Mouse (Mus musculus) hematopoietic stem cell, adult 5-6 weeks (primary cell): ENCODE data around the gene Clmn. TPM values are rescaled to one million over a fixed set of nuclear protein-coding genes. Genes with fewer than 3 reads are reported as not detected.

ENCODE experiments used
- ATAC-seq, 2 experiments: fragments of 125-278 bp in 1 of 2; replicated peaks in 1 of 2; 2 replicates each; pipeline ENCODE4 v1.8.0; 2016 to 2017; ENCODE audit warnings: inconsistent platforms in 2 of 2, mild to moderate bottlenecking in 2 of 2, moderate number of reproducible peaks in 2 of 2, low read depth in 1 of 2, moderate TSS enrichment in 1 of 2; ENCODE audit not compliant: low FRiP score in 2 of 2, poor library complexity in 2 of 2, severe bottlenecking in 2 of 2, insufficient read depth in 1 of 2, low TSS enrichment in 1 of 2
- total RNA-seq: library from RNA; stranded (forward); fragments of 172-1452, 232-1000 nt; gene quantifications from 2 replicates; pipeline ENCODE4 v1.2.3, GENCODE M21; 2017

Clmn gene
- total RNA-seq, 1 experiment from 2014 or later, result 0.55 TPM

DNA sequence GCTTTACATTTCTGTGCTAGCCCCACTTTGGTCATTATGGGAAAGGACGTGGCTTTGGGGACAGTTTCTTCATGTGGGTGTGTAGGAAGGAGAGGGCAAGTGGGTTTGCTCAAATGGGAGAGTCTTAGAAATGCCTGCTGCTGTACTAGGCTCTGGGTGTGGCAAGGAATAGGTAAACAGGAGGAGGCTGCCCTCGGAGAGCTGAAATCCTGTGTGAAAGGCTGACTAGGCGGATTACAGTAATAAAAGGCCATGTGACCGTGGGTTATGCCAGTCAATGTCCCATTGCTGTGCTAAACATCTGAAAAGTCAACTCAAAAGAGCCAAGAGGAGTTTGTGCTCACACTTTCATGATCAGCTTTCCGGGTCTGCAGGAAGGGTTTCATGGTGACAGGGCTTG is 17.7 kb upstream of the Clmn start:
- no peak for ATAC-seq

DNA sequence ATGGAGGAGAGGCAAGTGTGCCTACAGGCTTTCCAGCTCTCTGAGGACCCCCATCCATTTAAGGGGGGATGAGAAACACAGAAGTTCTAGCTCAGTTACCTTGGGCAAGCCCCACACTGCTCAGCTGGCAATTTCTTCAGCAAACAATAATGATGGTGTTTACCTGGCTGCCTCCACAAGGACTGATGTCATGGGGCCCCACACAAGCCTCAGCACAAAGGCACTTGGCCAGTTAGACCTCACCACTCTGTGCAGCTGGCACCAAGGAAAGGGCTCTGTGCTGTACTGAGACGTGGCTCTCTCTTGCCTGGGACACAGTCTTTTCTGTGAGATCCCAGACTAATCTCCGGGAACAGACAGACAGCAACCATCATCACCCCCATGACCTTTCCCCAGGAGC is 17.2 kb upstream of the Clmn start:
- no peak for ATAC-seq

- no peak for ATAC-seq
Measured at GRCm38 (mm10) chr12:104881518-104882060, 16.7 kb upstream of the Clmn start.

DNA sequence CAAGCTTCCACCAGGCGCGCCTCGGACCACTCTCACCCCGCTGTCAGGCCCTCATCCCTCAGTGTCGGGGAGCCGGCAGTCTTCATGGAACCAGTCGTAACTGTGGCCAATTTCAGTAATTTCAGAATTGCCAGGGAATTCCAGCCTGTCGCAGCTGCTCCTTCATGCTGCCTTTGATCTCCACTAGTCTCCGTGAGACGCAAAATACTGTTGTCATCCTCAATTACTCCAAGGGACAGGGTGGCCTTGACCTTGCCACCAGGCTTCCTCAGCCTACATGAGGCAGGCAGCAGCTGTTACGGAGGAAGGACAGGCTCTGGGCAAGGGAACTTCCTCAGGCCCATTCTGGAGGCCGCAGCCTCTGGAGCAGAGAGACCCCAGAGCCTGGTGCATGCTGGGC is 15.5 kb upstream of the Clmn start:
- no peak for ATAC-seq

DNA sequence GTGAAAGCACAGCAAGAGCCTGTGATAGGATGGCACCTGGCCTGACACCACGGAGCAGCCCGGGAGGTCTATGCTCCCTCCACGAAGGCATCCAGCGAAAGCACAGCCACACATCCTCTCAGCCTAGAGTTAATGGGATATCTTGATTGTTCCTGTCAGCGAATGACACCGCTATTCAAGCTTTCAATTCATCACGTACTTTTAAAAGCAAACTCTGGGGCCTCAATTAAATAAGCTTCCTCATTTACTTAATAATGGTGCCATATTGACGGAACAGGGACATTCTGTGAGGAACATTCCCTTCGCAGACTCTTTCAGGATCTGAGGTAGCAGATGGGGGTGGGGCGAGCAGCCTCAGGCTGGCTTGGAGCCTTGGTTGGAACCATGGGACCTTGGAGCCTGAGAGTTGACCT is 14.7 kb upstream of the Clmn start:
- ATAC-seq, result no peak

DNA sequence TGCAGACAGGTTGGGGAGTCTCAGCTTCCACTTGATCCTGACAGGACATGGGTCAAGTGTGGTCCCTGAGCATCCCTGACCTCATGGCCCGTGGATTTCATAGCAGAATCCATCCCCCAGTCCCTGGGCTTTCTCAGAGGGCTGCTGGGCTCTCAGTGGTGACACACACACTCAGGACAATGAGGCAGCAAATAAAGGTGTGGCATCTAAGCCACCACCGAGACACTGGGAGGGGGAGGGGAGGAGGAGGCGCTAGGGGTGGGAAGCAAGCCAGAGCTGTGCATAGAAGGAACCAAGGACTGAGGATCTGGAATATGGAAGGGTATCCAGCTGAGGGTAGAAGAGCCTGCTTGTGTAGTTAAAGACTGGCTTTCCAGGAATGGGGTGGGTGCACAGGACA is 11.2 kb upstream of the Clmn start:
- ATAC-seq, result no peak

GRCm38 (mm10) chr12:104871987-104872386 is 7.1 kb upstream of the Clmn start:
- no peak for ATAC-seq

DNA sequence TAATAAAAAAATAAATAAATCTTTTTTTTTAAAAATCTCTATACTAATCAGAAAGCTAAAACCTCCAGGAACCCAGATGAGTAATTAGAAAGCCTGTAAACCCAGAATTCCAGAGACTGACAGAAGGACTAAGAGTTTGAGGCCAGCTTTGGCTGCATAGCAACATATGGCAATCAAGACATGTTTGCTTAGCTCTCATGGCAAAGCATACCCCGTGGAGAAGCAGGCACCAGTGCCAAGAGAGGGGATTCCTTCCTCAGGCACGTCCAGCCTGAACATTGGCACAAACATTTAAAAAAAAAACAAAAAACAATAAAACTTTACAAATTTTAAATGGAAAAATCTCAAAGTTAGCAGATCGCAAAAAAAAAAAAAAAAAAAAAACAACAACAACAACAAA is 4.9 kb upstream of the Clmn start:
- no peak for ATAC-seq

DNA sequence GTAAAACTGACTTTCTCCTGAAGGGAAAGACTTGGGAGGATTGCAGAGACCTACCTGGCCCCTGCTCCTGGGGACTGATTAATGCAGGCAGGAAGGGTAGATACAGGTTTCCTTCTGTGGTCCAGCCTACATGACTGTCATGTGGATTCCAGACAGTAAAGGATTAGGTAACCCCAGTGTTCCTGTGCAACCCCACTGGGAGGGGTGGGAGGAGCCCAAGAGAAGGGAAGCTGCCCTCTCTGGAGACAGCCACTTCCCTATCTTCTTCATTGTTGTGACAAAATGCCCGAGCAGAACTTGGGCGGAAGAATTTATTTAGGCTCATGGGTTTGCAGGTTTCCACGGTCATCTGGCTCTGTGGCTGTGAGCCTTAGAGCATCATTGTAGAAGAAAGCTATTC is 3.6 kb upstream of the Clmn start:
- peak in 1 of 2 experiments; percentile 23; a peak in 1 of 4 replicates for ATAC-seq

DNA sequence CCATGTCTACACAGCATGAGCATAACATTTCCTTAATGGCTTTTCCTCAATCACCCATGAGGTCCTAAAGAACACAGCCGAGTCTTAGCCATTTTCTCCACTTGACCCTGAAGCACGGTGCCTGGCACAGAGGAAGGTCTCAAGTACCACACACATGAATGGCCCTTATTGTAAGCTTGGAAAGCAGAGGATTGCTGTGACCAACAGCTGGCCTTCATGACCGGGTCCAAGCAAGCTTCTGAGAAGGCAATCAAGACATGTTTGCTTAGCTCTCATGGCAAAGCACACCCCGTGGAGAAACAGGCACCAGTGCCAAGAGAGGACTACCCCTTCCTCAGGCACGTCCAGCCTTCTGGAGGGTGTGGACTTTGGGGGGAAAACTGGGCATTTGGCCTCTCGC is 3.0 kb upstream of the Clmn start:
- ATAC-seq, result no peak

DNA sequence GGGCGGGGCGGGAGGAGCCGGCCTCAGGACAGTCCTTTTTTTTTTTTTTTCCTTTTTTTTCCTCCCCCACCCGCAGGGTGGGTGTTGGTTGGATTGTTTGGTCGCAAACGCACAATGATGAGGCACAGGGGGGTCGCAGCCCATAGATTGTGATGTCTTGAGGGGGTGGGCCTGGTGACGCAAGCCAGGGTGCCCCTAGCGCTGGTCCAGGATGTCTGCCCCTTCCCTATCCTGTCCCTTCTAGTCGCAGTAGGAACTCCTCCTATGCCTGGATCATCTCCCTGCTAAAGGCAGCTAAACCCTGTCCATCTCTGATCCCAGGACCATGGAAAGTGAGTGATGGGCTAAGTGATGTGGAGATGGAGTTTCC is 275 bp upstream of the Clmn start:
- ATAC-seq, result no peak

DNA sequence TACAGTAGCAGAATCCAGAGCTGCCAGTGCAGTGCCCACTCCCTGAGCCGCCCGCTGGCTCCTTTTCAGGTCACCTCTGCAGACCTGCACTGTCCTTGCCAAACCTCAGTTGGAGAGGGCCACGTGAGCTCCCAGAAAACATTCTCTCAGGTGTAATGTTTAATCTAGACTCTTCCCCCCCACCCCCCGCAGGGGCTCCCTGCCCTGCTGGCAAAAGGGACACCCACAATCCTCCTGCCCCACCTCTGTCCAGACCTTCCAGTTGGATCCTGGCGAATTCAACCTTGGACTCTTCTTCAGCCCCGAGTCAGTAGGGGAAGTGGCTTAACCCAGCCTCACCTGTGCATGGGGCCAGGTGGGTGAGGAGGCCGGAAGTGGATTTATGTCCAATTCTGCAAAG is 1.2 kb downstream of the Clmn start:
- no peak for ATAC-seq

DNA sequence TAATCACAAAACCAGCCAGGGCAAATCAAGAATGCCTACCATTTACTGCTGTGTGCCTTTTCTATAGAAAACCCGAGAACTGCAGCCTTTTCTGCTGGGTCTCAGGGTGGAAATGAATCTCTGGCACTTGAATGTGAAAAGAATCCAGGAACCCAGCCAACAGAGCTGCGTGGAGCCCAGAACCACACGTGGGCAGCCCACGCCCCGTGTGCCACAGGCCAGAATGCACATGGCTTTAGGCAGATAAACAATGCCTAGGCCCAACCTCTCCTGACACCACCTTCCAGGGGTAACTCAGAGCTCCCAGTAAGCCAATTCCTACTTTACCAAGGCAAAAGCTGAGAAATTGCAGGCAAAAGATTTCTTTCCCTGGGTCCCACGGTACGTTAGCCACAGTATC is 5.7 kb downstream of the Clmn start:
- ATAC-seq, result no peak

- no peak for ATAC-seq
Measured at GRCm38 (mm10) chr12:104858732-104859131, 6.1 kb downstream of the Clmn start.

- ATAC-seq, result no peak
Measured at GRCm38 (mm10) chr12:104857614-104858013, 7.3 kb downstream of the Clmn start.

GRCm38 (mm10) chr12:104856540-104856939 is 8.3 kb downstream of the Clmn start:
- ATAC-seq, result no peak

- ATAC-seq, result no peak
Measured at GRCm38 (mm10) chr12:104855548-104855947, 9.3 kb downstream of the Clmn start.

DNA sequence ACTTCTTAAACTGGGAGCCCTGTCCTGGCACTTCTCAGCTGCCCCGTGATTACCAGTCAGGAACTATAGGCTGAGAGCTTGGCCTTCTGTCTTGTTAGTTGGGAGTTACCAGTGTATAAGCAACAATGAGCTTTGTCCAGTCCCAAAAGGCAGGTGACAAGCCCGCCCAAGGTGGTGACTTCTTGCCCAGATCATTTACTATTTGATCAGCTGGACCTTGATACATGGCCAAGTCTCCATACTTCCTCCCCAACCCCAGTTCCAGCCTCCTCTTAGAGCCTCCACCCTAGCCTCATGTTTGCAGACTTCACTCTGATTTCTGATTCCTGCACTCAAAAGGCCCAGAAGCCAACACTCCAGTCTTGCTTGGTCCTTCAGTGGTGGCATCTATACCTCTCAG is 10.1 kb downstream of the Clmn start:
- ATAC-seq, result no peak

DNA sequence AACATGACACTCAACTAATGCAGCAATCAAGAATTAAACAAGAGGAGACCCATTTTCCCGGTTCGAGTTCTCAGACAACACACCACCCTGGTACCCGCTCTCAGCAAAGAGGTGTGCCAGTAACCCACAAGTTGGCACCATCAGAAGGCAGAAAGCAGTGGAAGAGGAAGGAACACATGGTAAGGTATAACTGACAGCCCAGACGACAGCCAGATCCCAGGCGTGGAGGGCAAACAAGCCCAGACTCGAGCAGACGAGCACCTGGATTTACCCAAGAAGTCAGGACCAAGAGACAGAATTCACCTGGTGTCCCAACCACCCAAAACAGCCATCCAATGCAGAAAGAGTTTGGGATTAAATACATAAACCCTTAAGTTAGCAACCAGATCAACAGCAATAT is 11.5 kb downstream of the Clmn start:
- ATAC-seq, result no peak
